Mouse (Mus musculus) cortical plate, adult 2 months (tissue): ENCODE results near the gene Pfas.

Experiments
- CTCF ChIP-seq: fragments of 200-500 bp; IDR thresholded peaks from 2 replicates; pipeline ENCODE4 v1.5.1; 2011; ENCODE audit warnings: mild to moderate bottlenecking, control low read depth, low read length; ENCODE audit not compliant: insufficient read depth; ENCODE audit errors: extremely low read depth
- POLR2A ChIP-seq: fragments of 200-500 bp; IDR thresholded peaks from 2 replicates; pipeline ENCODE4 v1.6.1; 2011; ENCODE audit warnings: mild to moderate bottlenecking, low read length, control low read depth; ENCODE audit not compliant: insufficient read depth; ENCODE audit errors: extremely low read depth

GRCm38 (mm10) chr11:68997080-68997479, 11.2 kb downstream of the Pfas start:
- TF ChIP-seq POLR2A (no peak), CTCF (no peak)
